Mouse (Mus musculus) small intestine, adult 2 months (tissue): Measurements from ENCODE around the gene Macrod1.

Experiments
- CTCF ChIP-seq: fragments of 200-500 bp; IDR thresholded peaks from 2 replicates; pipeline ENCODE4 v1.5.1; 2012; ENCODE audit warnings: low read depth, mild to moderate bottlenecking, control low read depth, inconsistent platforms, low read length, moderate library complexity, mixed read lengths; ENCODE audit not compliant: insufficient replicate concordance, insufficient read length; ENCODE audit errors: extremely low read depth
- POLR2A ChIP-seq: fragments of 200-500 bp; IDR thresholded peaks from 2 replicates; pipeline ENCODE4 v1.6.1; 2012; ENCODE audit warnings: low read depth, mild to moderate bottlenecking, control low read depth, inconsistent platforms, low read length, moderate library complexity

GRCm38 (mm10) chr19:7196741-7197270, 140.2 kb downstream of the Macrod1 start:
- TF ChIP-seq CTCF, result no peak
- no peak for TF ChIP-seq POLR2A
